Mouse (Mus musculus): ENCODE results near the gene Lbr.
A peak's percentile ranks its signal among the peaks of the same experiment; 100 is the strongest.

DNA sequence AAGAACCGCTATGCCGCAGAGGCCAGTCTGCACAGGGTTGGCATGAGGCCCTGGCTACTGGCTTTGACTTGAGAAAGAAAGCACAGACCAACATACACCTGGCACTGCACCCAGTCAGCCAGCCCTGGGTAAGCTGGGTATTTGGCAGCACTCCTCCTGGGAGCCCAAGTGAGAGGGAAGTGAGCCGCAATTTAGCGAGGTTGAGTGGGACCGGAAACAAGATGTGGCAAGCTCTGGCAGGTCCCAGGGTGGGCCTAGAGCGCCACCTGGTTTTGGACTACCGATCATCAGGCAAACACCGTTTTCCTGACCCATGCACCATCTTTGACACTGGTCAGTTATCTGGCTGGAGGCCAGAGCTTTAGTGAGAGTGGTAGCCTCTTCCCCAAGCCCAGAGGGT lies 38.7 kb upstream of the Lbr start:
- TF ChIP-seq ZC3H11A (IDR thresholded peaks at IDR 0.05; ENCODE audit: borderline replicate concordance, low read depth, low read length) (peak; percentile 77; the same call in 1 of the 2 replicates), MAFK (IDR thresholded peaks at IDR 0.05; ENCODE audit: insufficient read depth, low read depth, low read length) (no peak), CHD2 (IDR thresholded peaks at IDR 0.05; ENCODE audit: low read depth, low read length) (no peak), ZNF384 (IDR thresholded peaks at IDR 0.05; ENCODE audit: low read depth, low read length) (no peak), HCFC1 (IDR thresholded peaks at IDR 0.05; ENCODE audit: borderline replicate concordance, insufficient read depth, low read length) (no peak)
